ENCODE assay signal across 10 mouse cellular contexts in the genomic region with DNA sequence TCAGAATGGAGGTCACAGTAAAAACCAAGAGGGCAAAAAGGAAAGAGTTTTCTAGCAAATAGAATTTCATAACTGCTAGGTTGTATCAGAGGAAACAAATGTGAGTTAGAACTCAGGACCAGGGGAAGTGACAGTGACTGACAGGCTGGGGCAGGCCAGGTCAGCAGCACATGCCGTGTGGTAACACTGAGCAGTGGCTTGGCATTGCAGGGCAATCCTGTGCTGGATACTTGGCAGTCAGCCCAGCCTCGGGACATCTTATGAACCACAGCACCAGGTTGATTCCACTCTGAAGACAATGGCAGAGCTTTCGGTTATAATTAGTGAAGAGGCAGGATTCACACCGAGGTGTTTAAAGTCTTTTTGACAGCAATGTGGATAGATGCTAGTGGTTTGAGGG. TPM values are rescaled to one million over a fixed set of nuclear protein-coding genes. Genes with fewer than 3 reads are reported as not detected.
DNase-seq lines count a peak whose midpoint lies in the region; ATAC-seq and TF ChIP-seq lines count a peak whose summit lies in the region.
"Had no signal": no experiment of that assay in that cellular context is flagged by ENCODE, and none has a peak within 500 bp of the region (broad histone marks: within the 10 kb centered on the region; RNA-seq: fewer than 3 reads in every experiment).

No protein-coding gene starts in this region.

- no peak for ATAC-seq in heart, embryonic 11.5 days (replicated peaks; ENCODE audit: insufficient number of reproducible peaks, low FRiP score, low TSS enrichment)
- ATAC-seq in midbrain, postnatal 0 days (ENCODE audit: low FRiP score): no peak
- ATAC-seq in midbrain, embryonic 16.5 days: no peak
- ATAC-seq in common myeloid progenitor, adult 5-6 weeks (replicated peaks; ENCODE audit: low read depth, poor library complexity, severe bottlenecking): peak; percentile 53
- ATAC-seq in megakaryocyte progenitor cell, adult 5-6 weeks (replicated peaks; ENCODE audit: poor library complexity): peak; percentile 81
- ATAC-seq: intestine, postnatal 0 days had no signal

- H3K9me3 ChIP-seq in heart, embryonic 11.5 days (replicated peaks; ENCODE audit: control insufficient read depth, low read length): no peaks in the 10 kb centered on the region
- no peaks in the 10 kb centered on the region for H3K9me3 ChIP-seq in midbrain, postnatal 0 days (ENCODE audit: low read length)
- H3K9me3 ChIP-seq in midbrain, embryonic 16.5 days (replicated peaks; ENCODE audit: control insufficient read depth, low read length, poor library complexity, severe bottlenecking): no peaks in the 10 kb centered on the region
- H3K9me3 ChIP-seq: midbrain, embryonic 12.5 days had no signal

- no peaks in the 10 kb centered on the region for H3K79me2 ChIP-seq in heart, adult 2 months (replicated peaks; ENCODE audit: control insufficient read depth, insufficient read depth, low read length)

- TF ChIP-seq EP300 in heart, adult 2 months (IDR thresholded peaks at IDR 0.05; ENCODE audit: insufficient read depth, low read depth, low read length): peak; percentile 86; the same call in 1 of the 2 replicates

- DNase-seq in heart, adult 2 months: peak; percentile 32 to 60
- peak; percentile 37 for DNase-seq in midbrain, postnatal 0 days (ENCODE audit: low spot score)
- DNase-seq in layer of hippocampus, adult 2 months (ENCODE audit: low spot score in 2 of 2): no peak

- WGBS in heart, adult 2 months: 50% methylated on average over 4 of the region's 4 CpGs
- WGBS in heart, embryonic 11.5 days (ENCODE audit: insufficient replicate concordance): 49% methylated on average over 4 of the region's 4 CpGs
- WGBS in midbrain, postnatal 0 days: 47% methylated on average over 4 of the region's 4 CpGs
- WGBS in midbrain, embryonic 16.5 days: 45% methylated on average over 4 of the region's 4 CpGs

- H3K27me3 ChIP-seq in heart, adult 2 months (ENCODE audit: control insufficient read depth, insufficient read depth, low read length): no peaks in the 10 kb centered on the region
- peaks cover 6% of the 10 kb centered on the region; the same call in 1 of the 2 replicates for H3K27me3 ChIP-seq in heart, embryonic 11.5 days (ENCODE audit: control insufficient read depth, insufficient read depth, low read length)
- H3K27me3 ChIP-seq in midbrain, postnatal 0 days (ENCODE audit: insufficient read depth, low read length): no peaks in the 10 kb centered on the region
- no peaks in the 10 kb centered on the region for H3K27me3 ChIP-seq in midbrain, embryonic 16.5 days (ENCODE audit: control insufficient read depth, insufficient read depth, low read depth, low read length)

- H3K4me3 ChIP-seq in heart, adult 2 months: no peak overlapping the region
- H3K4me3 ChIP-seq in heart, embryonic 11.5 days (ENCODE audit: low read depth, low read length): no peak overlapping the region
- H3K4me3 ChIP-seq in midbrain, postnatal 0 days (ENCODE audit: low read depth, low read length): no peak overlapping the region
- H3K4me3 ChIP-seq in midbrain, embryonic 16.5 days (ENCODE audit: low read depth, low read length): no peak overlapping the region
- H3K4me3 ChIP-seq in layer of hippocampus, adult 2 months: no peak overlapping the region
- H3K4me3 ChIP-seq: erythroblast, embryonic 14.5 days; midbrain, embryonic 12.5 days had no signal

- no peak overlapping the region for H3K9ac ChIP-seq in heart, adult 2 months (ENCODE audit: low read depth, low read length)
- no peak overlapping the region for H3K9ac ChIP-seq in heart, embryonic 11.5 days (ENCODE audit: low read depth, low read length)
- no peak overlapping the region for H3K9ac ChIP-seq in midbrain, postnatal 0 days (replicated peaks; ENCODE audit: low read length, poor library complexity, severe bottlenecking)
- H3K9ac ChIP-seq in midbrain, embryonic 16.5 days (ENCODE audit: low read depth, low read length): no peak overlapping the region
- H3K9ac ChIP-seq: midbrain, embryonic 12.5 days had no signal

- H3K27ac ChIP-seq in heart, adult 2 months: no peak overlapping the region
- H3K27ac ChIP-seq in heart, embryonic 11.5 days (ENCODE audit: low read depth, low read length): no peak overlapping the region
- no peak overlapping the region for H3K27ac ChIP-seq in midbrain, postnatal 0 days (ENCODE audit: low read depth, low read length)
- H3K27ac ChIP-seq in midbrain, embryonic 16.5 days (ENCODE audit: low read length): no peak overlapping the region
- H3K27ac ChIP-seq in layer of hippocampus, adult 2 months: no peak overlapping the region
- H3K27ac ChIP-seq: midbrain, embryonic 12.5 days had no signal

- no peak for TF ChIP-seq POLR2A in heart, adult 2 months (IDR thresholded peaks at IDR 0.05; ENCODE audit: insufficient read depth, low read depth, low read length)

- no peak for TF ChIP-seq CTCF in heart, adult 2 months (IDR thresholded peaks at IDR 0.05)
- no peak for TF ChIP-seq CTCF in midbrain, postnatal 0 days (IDR thresholded peaks at IDR 0.05)
- no peak for TF ChIP-seq CTCF in layer of hippocampus, adult 2 months (conservative IDR thresholded peaks at IDR 0.05)

- intact Hi-C loops in heart, adult 2 months (cut with DNase I): loop anchor here (10.0 kb wide), 1 partner anchor 216 kb away; no protein-coding TSS in a partner anchor

- H3K36me3 ChIP-seq in heart, adult 2 months (ENCODE audit: control insufficient read depth, insufficient read depth, low read length): no peaks in the 10 kb centered on the region
- H3K36me3 ChIP-seq in heart, embryonic 11.5 days (ENCODE audit: control insufficient read depth, insufficient read depth, low read length): no peaks in the 10 kb centered on the region
- no peaks in the 10 kb centered on the region for H3K36me3 ChIP-seq in midbrain, postnatal 0 days (ENCODE audit: insufficient read depth, low read length)
- H3K36me3 ChIP-seq in midbrain, embryonic 16.5 days (ENCODE audit: control insufficient read depth, insufficient read depth, low read length): no peaks in the 10 kb centered on the region
- H3K36me3 ChIP-seq: midbrain, embryonic 12.5 days had no signal

- H3K4me1 ChIP-seq in heart, adult 2 months (ENCODE audit: control insufficient read depth, insufficient read depth, low read length): no peaks in the 10 kb centered on the region
- no peaks in the 10 kb centered on the region for H3K4me1 ChIP-seq in heart, embryonic 11.5 days (ENCODE audit: control insufficient read depth, insufficient read depth, low read length)
- H3K4me1 ChIP-seq in midbrain, postnatal 0 days (ENCODE audit: insufficient read depth, low read length): no peaks in the 10 kb centered on the region
- no peaks in the 10 kb centered on the region for H3K4me1 ChIP-seq in midbrain, embryonic 16.5 days (ENCODE audit: control insufficient read depth, insufficient read depth, low read length)
- H3K4me1 ChIP-seq: midbrain, embryonic 12.5 days had no signal

- no peak overlapping the region for H3K4me2 ChIP-seq in heart, embryonic 11.5 days
- no peak overlapping the region for H3K4me2 ChIP-seq in midbrain, postnatal 0 days (ENCODE audit: low read depth, low read length, poor library complexity, severe bottlenecking)
- H3K4me2 ChIP-seq in midbrain, embryonic 16.5 days (ENCODE audit: low read length): no peak overlapping the region
- H3K4me2 ChIP-seq: midbrain, embryonic 12.5 days had no signal

RNA-seq across cellular contexts. Expression of gene Rybp, which starts 11.7 kb away (rescaled TPM):
- total RNA-seq in heart, adult 2 months (2021): 10 to 100 TPM; 10.7 to 12.6 TPM
- polyA plus RNA-seq in heart, adult 2 months (2012; rRNA removed): 9.1 and 14.3 TPM in 2 replicates
- 8.8 and 11.1 TPM in 2 replicates for polyA plus RNA-seq in heart, embryonic 11.5 days (2014; fragmentation: Nextera tagmentation; extraction: Ambion mirVana)
- 36.0 and 42.1 TPM in 2 replicates for total RNA-seq in midbrain, postnatal 0 days (2014; rRNA removed)
- 20.9 and 29.6 TPM in 2 replicates for polyA plus RNA-seq in midbrain, postnatal 0 days (2015; fragmentation: Nextera tagmentation; extraction: Ambion mirVana)
- polyA plus RNA-seq in midbrain, embryonic 16.5 days (2015; fragmentation: Nextera tagmentation; extraction: Ambion mirVana): 25.3 and 28.5 TPM in 2 replicates
- total RNA-seq in common myeloid progenitor, adult 5-6 weeks (2017): 25.3 and 56.1 TPM in 2 replicates
- total RNA-seq in megakaryocyte progenitor cell, adult 5-6 weeks (2015): 29.9 and 34.5 TPM in 2 replicates
- total RNA-seq in megakaryocyte progenitor cell, adult 5-6 weeks (2017): 15.4 and 37.0 TPM in 2 replicates
- 10 to 100 TPM; 51.9 to 53.9 TPM for total RNA-seq in layer of hippocampus, adult 2 months (2021)

Comparison
In these comparisons a context has a peak if more than half of its experiments do, and no peak if none do; other contexts are left out.
1. DNase-seq: peak in heart, adult 2 months (2 of 2) and midbrain, postnatal 0 days (single experiment); none in layer of hippocampus, adult 2 months (0 of 2).
2. ATAC-seq: peak in common myeloid progenitor, adult 5-6 weeks (single experiment) and megakaryocyte progenitor cell, adult 5-6 weeks (single experiment); none in heart, embryonic 11.5 days (single experiment), midbrain, postnatal 0 days (single experiment) and midbrain, embryonic 16.5 days (single experiment).